Mouse (Mus musculus): ENCODE measurements at regions not wholly inside any gene's neighbourhood (a gene's known extent, or its start where the extent isn't known, plus 50 kb on each side); places are given as distances from the start of the nearest gene placed in this dataset.
A peak's percentile ranks its signal among the peaks of the same experiment; 100 is the strongest.

DNA sequence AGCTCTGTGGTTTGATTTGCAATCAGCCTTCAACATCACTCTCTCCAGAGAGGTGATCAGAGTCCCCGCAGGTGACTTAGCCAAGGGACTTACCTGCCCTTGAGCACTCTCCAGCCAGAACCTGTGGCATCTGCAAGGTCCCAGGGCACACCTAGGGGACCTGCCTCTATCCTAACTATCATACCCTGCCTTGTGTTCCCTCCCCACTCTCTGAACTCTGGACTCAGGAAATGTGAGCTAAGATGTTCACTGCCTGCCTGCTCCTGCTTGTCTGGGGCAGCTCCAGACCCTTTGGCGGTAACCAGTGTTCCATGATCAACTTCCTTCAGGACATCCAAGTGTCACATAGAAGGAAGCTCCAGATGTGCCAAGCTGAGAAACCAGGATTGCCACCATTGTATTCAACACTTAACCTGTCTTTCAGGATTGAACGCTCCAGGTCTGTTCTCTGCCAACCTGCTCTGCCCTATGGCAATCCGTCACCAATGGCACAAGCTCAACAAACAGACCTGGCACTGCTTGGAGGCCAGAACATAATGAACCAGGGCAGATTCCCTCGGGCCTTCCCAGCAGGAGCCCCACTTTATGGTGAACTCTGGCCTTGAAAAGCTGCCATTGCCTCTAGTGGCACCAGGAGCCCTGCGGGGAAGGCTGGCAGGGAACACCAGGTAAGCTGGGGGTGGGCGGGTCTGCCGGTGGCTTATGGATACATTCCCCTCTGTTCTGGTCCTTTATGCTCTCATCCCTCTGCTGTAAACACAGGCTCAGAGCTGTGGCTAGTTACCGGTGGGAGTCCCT is 223.2 kb downstream of the Tle3 start:
- Histone ChIP-seq H3K4me1 (replicated peaks; ENCODE audit: low read depth, low read length) (peaks cover 54% of the 10 kb centered on the region), H3K27me3 (ENCODE audit: insufficient read depth, low read length) (peaks cover 30% of the 10 kb centered on the region; the same call in 1 of the 2 replicates), H3K36me3 (ENCODE audit: insufficient read depth, low read length) (no peaks in the 10 kb centered on the region), H3K4me3 (replicated peaks; ENCODE audit: low read length) (no peak overlapping the region), H3K9me3 (ENCODE audit: low read length) (no peaks in the 10 kb centered on the region)
- no peak for TF ChIP-seq POU5F1 (IDR thresholded peaks at IDR 0.05; ENCODE audit: borderline replicate concordance, low read length)
- TF ChIP-seq CTCF (conservative IDR thresholded peaks at IDR 0.05; ENCODE audit: low read length), result no peak
- TF ChIP-seq NANOG (IDR thresholded peaks at IDR 0.05; ENCODE audit: borderline replicate concordance, low read length), result no peak

DNA sequence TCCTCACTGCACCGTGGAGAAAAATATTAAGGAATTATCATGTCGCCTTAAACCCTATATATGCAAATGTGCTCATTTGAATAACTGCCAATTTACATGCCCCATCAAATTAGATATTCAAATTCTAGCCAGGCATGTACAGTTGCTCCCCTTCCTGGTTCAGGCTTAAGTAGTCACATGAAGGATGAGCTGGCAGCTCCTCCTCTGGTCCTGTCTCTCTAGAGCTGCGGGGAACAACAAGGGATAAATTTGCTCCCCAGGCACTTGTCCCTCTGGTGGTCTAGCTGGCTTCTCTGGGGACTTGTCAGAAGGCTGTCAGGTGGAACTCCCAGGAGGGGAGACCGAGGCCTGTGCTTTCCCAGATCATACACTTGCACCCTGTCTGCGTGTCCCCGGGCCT is 221.8 kb downstream of the Tle3 start:
- TF ChIP-seq NANOG (IDR thresholded peaks at IDR 0.05; ENCODE audit: borderline replicate concordance, low read length) (no peak), POU5F1 (IDR thresholded peaks at IDR 0.05; ENCODE audit: borderline replicate concordance, low read length) (no peak), CTCF (conservative IDR thresholded peaks at IDR 0.05; ENCODE audit: low read length) (no peak)
- H3K36me3 ChIP-seq (ENCODE audit: insufficient read depth, low read length), result no peaks in the 10 kb centered on the region
- no peaks in the 10 kb centered on the region for H3K9me3 ChIP-seq (ENCODE audit: low read length)
- H3K27me3 ChIP-seq (ENCODE audit: insufficient read depth, low read length), result peaks cover 30% of the 10 kb centered on the region; the same call in 1 of the 2 replicates
- peaks cover 41% of the 10 kb centered on the region for H3K4me1 ChIP-seq (replicated peaks; ENCODE audit: low read depth, low read length)
- H3K4me3 ChIP-seq (replicated peaks; ENCODE audit: low read length), result no peak overlapping the region

DNA sequence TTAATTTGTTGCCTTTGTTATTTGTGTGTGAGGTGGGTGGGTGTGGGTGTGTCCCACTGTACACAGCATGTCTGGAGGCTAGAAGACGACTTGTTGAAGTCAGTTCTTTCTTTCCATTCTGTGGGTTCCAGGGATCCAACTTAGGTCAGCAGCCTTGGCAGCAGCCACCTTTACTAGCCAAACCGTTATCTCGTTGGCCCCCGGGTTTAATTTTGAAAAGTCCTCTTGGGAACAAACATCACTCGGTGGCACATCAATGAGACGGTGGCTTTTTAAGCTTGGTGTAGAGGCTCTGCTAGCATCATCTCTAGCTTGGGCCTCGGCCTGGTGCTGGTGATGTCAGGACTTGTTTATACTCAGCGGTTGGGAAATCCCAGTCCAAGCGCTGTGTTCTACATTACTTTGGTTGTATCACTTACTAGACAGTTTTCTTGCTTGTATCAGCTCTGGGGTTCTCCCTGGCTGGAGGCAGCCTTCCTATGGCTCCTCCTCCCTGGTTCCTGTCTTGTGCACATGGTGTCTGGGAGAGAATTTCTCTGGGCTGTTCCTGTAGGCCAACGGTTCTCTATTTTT is 217.6 kb downstream of the Tle3 start:
- no peaks in the 10 kb centered on the region for H3K9me3 ChIP-seq (ENCODE audit: low read length)
- H3K27me3 ChIP-seq (ENCODE audit: insufficient read depth, low read length), result peaks cover 14% of the 10 kb centered on the region; the same call in 1 of the 2 replicates
- TF ChIP-seq NANOG (IDR thresholded peaks at IDR 0.05; ENCODE audit: borderline replicate concordance, low read length) (no peak), CTCF (conservative IDR thresholded peaks at IDR 0.05; ENCODE audit: low read length) (no peak), POU5F1 (IDR thresholded peaks at IDR 0.05; ENCODE audit: borderline replicate concordance, low read length) (no peak)
- H3K4me3 ChIP-seq (replicated peaks; ENCODE audit: low read length), result no peak overlapping the region
- peaks cover under 1% of the 10 kb centered on the region; the same call in 1 of the 2 replicates for H3K4me1 ChIP-seq (replicated peaks; ENCODE audit: low read depth, low read length)
- no peaks in the 10 kb centered on the region for H3K36me3 ChIP-seq (ENCODE audit: insufficient read depth, low read length)

DNA sequence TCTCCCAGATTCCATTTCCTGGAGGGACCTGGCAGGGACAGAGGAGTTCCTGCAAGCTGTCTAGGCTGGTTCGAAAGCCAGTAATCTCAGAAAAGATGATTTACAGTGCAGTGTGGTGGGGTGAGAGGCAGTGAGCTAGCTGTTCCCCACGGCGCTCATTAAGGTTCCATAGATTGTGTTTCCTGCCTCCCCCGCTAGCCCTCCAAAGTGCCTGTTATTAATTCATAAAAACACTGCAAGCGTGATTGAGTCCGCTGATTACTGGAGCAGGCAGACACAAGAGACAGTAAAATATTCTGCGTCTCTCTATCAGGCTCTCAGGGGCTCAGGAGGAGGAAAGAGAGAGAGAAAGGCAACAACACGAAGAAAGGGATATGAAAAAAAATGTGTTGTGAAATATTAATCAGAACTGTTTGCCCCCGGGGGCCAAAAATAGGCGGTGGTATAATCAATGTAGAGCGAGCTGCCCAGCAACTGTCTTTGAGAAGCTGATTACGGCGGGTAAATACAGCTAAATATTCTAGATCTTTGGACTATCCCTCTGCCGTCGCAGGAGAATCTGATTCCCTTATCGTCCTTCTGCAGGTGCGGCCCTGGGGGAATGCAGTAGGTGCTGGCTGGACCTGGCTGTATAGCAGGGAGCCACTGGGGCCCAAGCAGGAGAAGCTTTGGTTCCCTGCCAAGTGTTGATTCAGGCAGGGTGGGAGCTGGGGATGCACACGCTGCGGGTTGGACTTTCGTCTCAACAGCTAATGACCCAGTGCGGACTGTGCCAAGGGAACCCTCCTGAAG is 211.3 kb downstream of the Tle3 start:
- Histone ChIP-seq H3K9me3 (ENCODE audit: low read length) (no peaks in the 10 kb centered on the region), H3K36me3 (ENCODE audit: insufficient read depth, low read length) (no peaks in the 10 kb centered on the region), H3K27me3 (ENCODE audit: insufficient read depth, low read length) (peaks cover 9% of the 10 kb centered on the region; the same call in 1 of the 2 replicates), H3K4me1 (replicated peaks; ENCODE audit: low read depth, low read length) (no peaks in the 10 kb centered on the region), H3K4me3 (replicated peaks; ENCODE audit: low read length) (no peak overlapping the region; the same call in 1 of the 2 replicates)
- TF ChIP-seq NANOG (IDR thresholded peaks at IDR 0.05; ENCODE audit: borderline replicate concordance, low read length), result no peak
- no peak for TF ChIP-seq CTCF (conservative IDR thresholded peaks at IDR 0.05; ENCODE audit: low read length)
- TF ChIP-seq POU5F1 (IDR thresholded peaks at IDR 0.05; ENCODE audit: borderline replicate concordance, low read length), result no peak

DNA sequence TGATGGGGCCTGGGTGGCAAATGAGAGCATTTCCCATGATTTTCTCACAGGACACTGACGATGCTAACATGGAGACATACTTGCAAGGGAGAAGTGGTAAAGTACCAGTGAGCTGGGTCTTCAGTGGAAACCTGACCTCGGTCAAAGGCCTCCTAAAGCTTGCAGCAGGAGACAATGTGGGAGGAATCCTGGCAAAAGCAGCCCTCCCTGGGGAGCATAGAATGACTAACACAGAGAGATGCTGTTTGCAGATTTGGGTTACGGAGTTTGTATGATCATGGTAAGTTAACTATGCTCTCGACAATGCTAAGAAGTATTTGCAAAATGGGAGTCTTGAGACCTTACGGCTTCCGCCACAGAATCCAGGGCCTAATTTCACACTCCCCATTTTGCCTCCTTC is 208.9 kb downstream of the Tle3 start:
- no peak for TF ChIP-seq CTCF (conservative IDR thresholded peaks at IDR 0.05; ENCODE audit: low read length)
- TF ChIP-seq NANOG (IDR thresholded peaks at IDR 0.05; ENCODE audit: borderline replicate concordance, low read length), result no peak
- no peak for TF ChIP-seq POU5F1 (IDR thresholded peaks at IDR 0.05; ENCODE audit: borderline replicate concordance, low read length)
- Histone ChIP-seq H3K9me3 (ENCODE audit: low read length) (no peaks in the 10 kb centered on the region), H3K27me3 (ENCODE audit: insufficient read depth, low read length) (peaks cover 10% of the 10 kb centered on the region; the same call in 1 of the 2 replicates), H3K4me1 (replicated peaks; ENCODE audit: low read depth, low read length) (peaks cover 3% of the 10 kb centered on the region; the same call in 1 of the 2 replicates), H3K36me3 (ENCODE audit: insufficient read depth, low read length) (no peaks in the 10 kb centered on the region), H3K4me3 (replicated peaks; ENCODE audit: low read length) (no peak overlapping the region)

DNA sequence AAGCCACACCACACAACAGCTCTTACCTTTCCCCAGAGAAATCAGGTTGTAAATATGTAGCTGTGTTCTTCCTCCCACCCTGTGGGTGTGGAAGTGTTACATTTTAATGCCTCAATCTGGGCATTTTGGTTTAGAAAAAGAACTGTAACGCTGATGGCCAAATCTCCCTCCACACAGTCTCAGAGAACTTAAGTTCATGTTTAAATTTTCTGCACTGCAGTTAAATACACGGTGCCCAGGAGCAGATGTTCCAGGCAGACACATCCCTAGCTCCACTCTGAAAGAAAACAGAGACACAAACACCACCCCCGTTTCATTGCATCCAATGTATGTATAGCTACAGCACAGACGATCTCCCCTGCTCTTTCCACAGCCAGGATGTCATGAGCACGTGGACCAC is 206.1 kb downstream of the Tle3 start:
- peaks cover 7% of the 10 kb centered on the region; the same call in 1 of the 2 replicates for H3K27me3 ChIP-seq (ENCODE audit: insufficient read depth, low read length)
- TF ChIP-seq NANOG (IDR thresholded peaks at IDR 0.05; ENCODE audit: borderline replicate concordance, low read length) (no peak), CTCF (conservative IDR thresholded peaks at IDR 0.05; ENCODE audit: low read length) (no peak), POU5F1 (IDR thresholded peaks at IDR 0.05; ENCODE audit: borderline replicate concordance, low read length) (no peak)
- peaks cover 15% of the 10 kb centered on the region for H3K4me1 ChIP-seq (replicated peaks; ENCODE audit: low read depth, low read length)
- no peak overlapping the region for H3K4me3 ChIP-seq (replicated peaks; ENCODE audit: low read length)
- H3K36me3 ChIP-seq (ENCODE audit: insufficient read depth, low read length), result no peaks in the 10 kb centered on the region
- no peaks in the 10 kb centered on the region for H3K9me3 ChIP-seq (ENCODE audit: low read length)

DNA sequence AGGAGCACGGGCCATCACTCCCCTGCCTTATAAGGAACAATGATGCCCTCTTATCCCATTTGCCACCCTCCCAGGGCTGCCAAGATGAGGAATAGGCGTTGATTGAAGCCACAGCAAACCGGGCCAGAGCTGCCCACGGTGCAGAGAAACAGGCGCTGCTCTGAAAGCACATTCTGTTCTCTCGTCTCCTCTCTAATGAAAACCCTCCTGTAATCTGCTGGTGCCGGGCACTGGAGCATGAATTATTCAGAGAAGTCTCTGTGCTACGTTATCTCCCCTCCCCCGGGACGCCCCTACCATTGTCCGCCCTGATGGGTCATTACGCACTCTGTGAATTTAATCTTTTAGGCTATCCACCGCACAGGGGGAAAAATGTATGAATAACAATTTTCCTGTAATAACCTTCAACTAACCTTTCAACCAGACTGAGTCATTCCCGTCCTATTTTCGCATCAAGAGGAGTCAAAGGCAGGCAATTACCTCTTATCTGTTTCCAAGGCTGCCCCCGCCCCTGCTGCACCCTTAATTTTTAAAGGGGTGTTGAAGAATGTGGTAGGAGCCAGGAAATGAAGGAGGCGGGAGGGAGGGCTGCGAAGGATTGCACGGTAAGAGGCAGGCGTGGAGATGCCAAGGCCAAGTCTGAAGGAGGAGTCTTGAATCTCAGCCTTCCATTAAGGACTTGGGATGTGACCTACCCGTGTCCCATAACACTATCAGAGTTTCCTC is 201.6 kb downstream of the Tle3 start:
- Histone ChIP-seq H3K27me3 (ENCODE audit: insufficient read depth, low read length) (peaks cover 23% of the 10 kb centered on the region), H3K4me1 (replicated peaks; ENCODE audit: low read depth, low read length) (peaks cover 20% of the 10 kb centered on the region), H3K4me3 (replicated peaks; ENCODE audit: low read length) (no peak overlapping the region), H3K9me3 (ENCODE audit: low read length) (peaks cover 12% of the 10 kb centered on the region), H3K36me3 (ENCODE audit: insufficient read depth, low read length) (no peaks in the 10 kb centered on the region)
- no peak for TF ChIP-seq POU5F1 (IDR thresholded peaks at IDR 0.05; ENCODE audit: borderline replicate concordance, low read length)
- TF ChIP-seq CTCF (conservative IDR thresholded peaks at IDR 0.05; ENCODE audit: low read length), result no peak
- peak; percentile 67 for TF ChIP-seq NANOG (IDR thresholded peaks at IDR 0.05; ENCODE audit: borderline replicate concordance, low read length)

Measured in E14TG2a.4 (cell line).